Mouse (Mus musculus) E14TG2a.4 (cell line): Measurements from ENCODE around the gene Gm28710.
A peak's percentile ranks its signal among the peaks of the same experiment; 100 is the strongest.

Experiments
- CTCF ChIP-seq: conservative IDR thresholded peaks from 2 replicates; pipeline ENCODE4 v1.5.1; 2014; ENCODE audit warnings: low read length
- NANOG ChIP-seq: IDR thresholded peaks from 2 replicates; pipeline ENCODE4 v1.6.1; 2014; ENCODE audit warnings: borderline replicate concordance, low read length, mixed read lengths
- POU5F1 ChIP-seq: IDR thresholded peaks from 2 replicates; pipeline ENCODE4 v1.6.1; 2014; ENCODE audit warnings: low read length, borderline replicate concordance

DNA sequence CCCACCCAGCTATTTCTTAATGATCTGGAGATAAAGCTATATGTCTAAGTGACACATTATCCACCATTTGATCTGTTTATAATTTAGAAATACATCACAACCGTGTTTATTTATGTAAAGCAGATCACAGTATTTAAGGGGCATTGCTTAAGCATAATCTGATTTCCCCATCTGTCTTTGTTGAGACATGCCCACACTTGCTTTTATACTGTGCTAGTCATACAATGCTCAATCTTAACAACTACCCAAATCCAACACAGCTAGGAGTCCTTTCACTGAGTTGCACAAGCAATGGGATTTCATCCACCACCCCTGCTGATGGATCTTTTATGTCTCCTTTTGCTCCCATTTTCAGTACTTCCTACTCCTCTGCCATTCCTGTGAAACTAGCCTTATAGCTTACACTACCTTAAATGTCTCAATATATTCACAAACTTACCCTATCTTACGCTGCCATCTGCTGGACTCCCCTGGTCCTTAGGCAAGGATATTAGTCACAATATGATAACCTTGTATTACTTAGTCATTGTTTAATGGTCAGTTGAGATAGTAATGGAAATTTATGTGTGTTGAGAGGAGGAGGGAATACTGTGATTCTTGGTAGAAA, 77.8 kb downstream of the Gm28710 start:
- peak; percentile 34 for TF ChIP-seq CTCF
- TF ChIP-seq NANOG: no peak
- no peak for TF ChIP-seq POU5F1
